Mouse (Mus musculus): ENCODE data around the gene Tra2a. TPM values are rescaled to one million over a fixed set of nuclear protein-coding genes. Genes with fewer than 3 reads are reported as not detected.

The Tra2a gene
- polyA plus RNA-seq, 2 experiments: 16.1 to 61.4 TPM

DNA sequence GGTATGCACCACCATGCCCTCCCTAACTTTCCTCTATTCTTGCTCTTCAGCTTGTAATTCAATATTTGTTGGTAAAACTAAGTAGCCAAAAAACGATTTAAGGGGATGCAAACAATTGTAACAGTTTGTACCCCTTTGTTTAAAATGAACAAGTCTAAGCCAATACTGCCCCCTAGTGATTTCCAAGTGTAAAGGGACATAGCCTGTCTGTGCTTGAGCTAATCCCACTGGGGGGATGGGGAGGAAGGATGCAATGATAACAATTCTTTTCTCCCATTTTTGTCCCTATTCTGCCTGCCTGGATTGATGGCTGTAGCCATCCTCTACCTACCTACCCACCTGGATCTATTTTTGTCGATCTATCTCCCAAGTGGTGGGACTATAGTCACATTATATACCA lies 16.6 kb downstream of the Tra2a start:
- ATAC-seq (ENCODE audit: insufficient read depth) (no peak), DNase-seq (ENCODE audit: low read depth in 3 of 3, low spot score in 3 of 3) (no peak)
- Histone ChIP-seq H3K4me3 (ENCODE audit: insufficient read depth in 1 of 2, low read depth in 2 of 2, low read length in 2 of 2) (no peak overlapping the region), H3K27ac (no peak overlapping the region), H3K27me3 (ENCODE audit: control insufficient read depth, insufficient read depth, low read length) (no peaks in the 10 kb centered on the region), H3K4me2 (ENCODE audit: low read depth) (no peak overlapping the region), H3K9me3 (ENCODE audit: control insufficient read depth, low read length) (no peaks in the 10 kb centered on the region), H3K9ac (replicated peaks) (no peak overlapping the region), H3K36me3 (replicated peaks; ENCODE audit: control insufficient read depth, insufficient read depth, low read depth) (peaks cover 70% of the 10 kb centered on the region), H3K4me1 (replicated peaks; ENCODE audit: control insufficient read depth in 2 of 2, insufficient read depth in 2 of 2, low read length in 1 of 2) (no peaks in the 10 kb centered on the region)
- 46% methylated on average over 2 of the region's 2 CpGs for WGBS (ENCODE audit: insufficient replicate concordance)
- TF ChIP-seq CTCF (IDR thresholded peaks at IDR 0.05; ENCODE audit: low read depth): peak; percentile 70
- TF ChIP-seq EP300 (IDR thresholded peaks at IDR 0.05; ENCODE audit: low read depth): no peak

DNA sequence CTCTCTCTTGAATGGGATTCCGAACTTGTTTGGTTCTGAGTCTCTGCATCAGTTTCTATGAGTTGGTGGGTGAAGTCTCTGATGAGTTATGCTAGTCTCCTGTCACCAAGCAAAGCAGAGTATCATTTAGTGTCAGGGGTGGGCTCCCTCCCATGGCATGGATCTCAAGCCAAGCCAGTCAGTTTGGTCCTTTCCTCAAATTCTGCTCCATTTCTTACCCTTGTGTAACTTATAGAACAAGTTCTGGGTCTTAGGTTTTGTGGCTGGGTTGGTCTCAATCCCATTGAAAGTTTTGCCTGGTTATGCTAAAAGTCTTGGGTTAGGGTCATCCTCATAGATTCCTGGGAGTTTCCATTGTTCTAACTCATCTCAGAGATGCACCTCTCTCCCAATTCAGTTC lies 21.5 kb downstream of the Tra2a start:
- DNase-seq (ENCODE audit: low read depth in 3 of 3, low spot score in 3 of 3) (no peak), ATAC-seq (ENCODE audit: insufficient read depth) (no peak)
- Histone ChIP-seq H3K9ac (replicated peaks) (no peak overlapping the region), H3K9me3 (ENCODE audit: control insufficient read depth, low read length) (no peaks in the 10 kb centered on the region), H3K36me3 (replicated peaks; ENCODE audit: control insufficient read depth, insufficient read depth, low read depth) (peaks cover 34% of the 10 kb centered on the region), H3K27me3 (ENCODE audit: control insufficient read depth, insufficient read depth, low read length) (no peaks in the 10 kb centered on the region), H3K4me3 (ENCODE audit: insufficient read depth in 1 of 2, low read depth in 2 of 2, low read length in 2 of 2) (no peak overlapping the region), H3K4me1 (replicated peaks; ENCODE audit: control insufficient read depth in 2 of 2, insufficient read depth in 2 of 2, low read length in 1 of 2) (no peaks in the 10 kb centered on the region), H3K27ac (no peak overlapping the region), H3K4me2 (ENCODE audit: low read depth) (no peak overlapping the region)
- WGBS (ENCODE audit: insufficient replicate concordance): 94% methylated on average over 1 of the region's 1 CpGs
- TF ChIP-seq EP300 (IDR thresholded peaks at IDR 0.05; ENCODE audit: low read depth): no peak
- no peak for TF ChIP-seq CTCF (IDR thresholded peaks at IDR 0.05; ENCODE audit: low read depth)

DNA sequence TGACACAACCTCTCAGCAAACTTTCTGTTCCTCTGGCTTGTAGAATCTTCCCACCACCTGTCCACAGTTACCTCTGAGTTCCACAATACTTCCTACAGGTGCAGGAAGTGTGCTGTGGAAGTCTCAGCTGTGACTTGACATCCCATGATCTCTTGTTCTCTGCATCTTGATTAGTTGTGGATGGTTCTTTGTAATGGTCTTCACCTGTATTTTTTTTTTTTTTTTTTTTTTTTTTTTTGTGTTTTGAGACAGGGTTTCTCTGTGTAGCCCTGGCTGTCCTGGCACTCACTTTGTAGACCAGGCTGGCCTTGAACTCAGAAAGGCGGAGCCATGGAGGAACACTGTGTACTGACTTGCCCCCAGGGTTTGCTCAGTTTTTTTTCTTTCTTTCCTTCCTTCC lies 22.3 kb downstream of the Tra2a start:
- ATAC-seq (ENCODE audit: insufficient read depth): no peak
- H3K9ac ChIP-seq (replicated peaks): no peak overlapping the region
- TF ChIP-seq EP300 (IDR thresholded peaks at IDR 0.05; ENCODE audit: low read depth): no peak
- TF ChIP-seq CTCF (IDR thresholded peaks at IDR 0.05; ENCODE audit: low read depth): no peak

DNA sequence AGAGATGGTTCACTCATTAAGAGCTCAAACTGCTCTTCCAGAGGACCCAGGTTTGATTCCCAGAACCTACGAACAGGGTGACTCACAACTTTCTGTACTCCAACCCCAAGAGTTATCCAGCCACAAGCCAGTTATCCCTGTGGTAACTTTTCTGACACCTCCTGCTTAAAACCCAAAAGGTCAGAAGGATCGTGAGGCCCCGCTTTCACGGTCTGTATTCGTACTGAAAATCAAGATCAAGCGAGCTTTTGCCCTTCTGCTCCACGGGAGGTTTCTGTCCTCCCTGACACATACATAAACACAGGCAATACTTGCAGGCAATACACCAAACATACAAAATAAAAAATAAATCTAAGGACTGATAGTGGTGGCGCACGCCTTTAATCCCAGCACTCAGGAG lies 27.5 kb downstream of the Tra2a start:
- Histone ChIP-seq H3K4me2 (ENCODE audit: low read depth) (no peak overlapping the region), H3K27ac (no peak overlapping the region), H3K36me3 (replicated peaks; ENCODE audit: control insufficient read depth, insufficient read depth, low read depth) (no peaks in the 10 kb centered on the region), H3K27me3 (ENCODE audit: control insufficient read depth, insufficient read depth, low read length) (no peaks in the 10 kb centered on the region), H3K9me3 (ENCODE audit: control insufficient read depth, low read length) (no peaks in the 10 kb centered on the region), H3K4me1 (replicated peaks; ENCODE audit: control insufficient read depth in 2 of 2, insufficient read depth in 2 of 2, low read length in 1 of 2) (no peaks in the 10 kb centered on the region), H3K4me3 (ENCODE audit: insufficient read depth in 1 of 2, low read depth in 2 of 2, low read length in 2 of 2) (no peak overlapping the region), H3K9ac (replicated peaks) (no peak overlapping the region)
- peak; percentile 86 to 94 (median 86) for DNase-seq (ENCODE audit: low read depth in 3 of 3, low spot score in 3 of 3)
- peak; percentile 100 for ATAC-seq (ENCODE audit: insufficient read depth)
- TF ChIP-seq CTCF (IDR thresholded peaks at IDR 0.05; ENCODE audit: low read depth): no peak
- TF ChIP-seq EP300 (IDR thresholded peaks at IDR 0.05; ENCODE audit: low read depth): no peak
- 40% methylated on average over 9 of the region's 9 CpGs for WGBS (ENCODE audit: insufficient replicate concordance)

More for the DNA sequence above, 22.3 kb downstream of the Tra2a start:
- 86% methylated on average over 1 of the region's 1 CpGs for WGBS (ENCODE audit: insufficient replicate concordance)
- H3K9me3 ChIP-seq (ENCODE audit: control insufficient read depth, low read length): no peaks in the 10 kb centered on the region
- H3K36me3 ChIP-seq (replicated peaks; ENCODE audit: control insufficient read depth, insufficient read depth, low read depth): peaks cover 27% of the 10 kb centered on the region
- H3K27me3 ChIP-seq (ENCODE audit: control insufficient read depth, insufficient read depth, low read length): no peaks in the 10 kb centered on the region
- no peak overlapping the region for H3K4me2 ChIP-seq (ENCODE audit: low read depth)
- H3K4me1 ChIP-seq (replicated peaks; ENCODE audit: control insufficient read depth in 2 of 2, insufficient read depth in 2 of 2, low read length in 1 of 2): no peaks in the 10 kb centered on the region
- no peak for DNase-seq (ENCODE audit: low read depth in 3 of 3, low spot score in 3 of 3)
- H3K27ac ChIP-seq: no peak overlapping the region
- H3K4me3 ChIP-seq (ENCODE audit: insufficient read depth in 1 of 2, low read depth in 2 of 2, low read length in 2 of 2): no peak overlapping the region

DNA sequence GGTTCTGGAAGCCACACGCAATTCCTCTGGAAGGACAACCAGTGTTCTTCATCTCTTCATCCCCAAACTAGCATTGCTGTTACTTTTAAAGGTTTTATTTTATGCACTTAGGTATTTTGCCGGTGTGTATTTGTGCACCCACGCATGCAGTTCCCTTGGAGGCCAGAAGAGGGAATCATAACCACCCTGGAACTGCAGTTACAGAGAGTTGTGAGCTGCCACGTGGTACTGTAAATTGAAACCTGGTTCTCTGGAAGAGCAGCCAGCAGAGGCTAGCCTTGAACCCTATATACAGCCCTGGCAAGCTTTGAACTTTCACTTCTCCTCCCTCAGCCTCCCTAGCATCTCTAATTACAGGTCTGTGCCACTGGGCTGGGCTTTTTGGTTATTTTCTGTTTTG lies 30.5 kb downstream of the Tra2a start:
- Histone ChIP-seq H3K36me3 (replicated peaks; ENCODE audit: control insufficient read depth, insufficient read depth, low read depth) (no peaks in the 10 kb centered on the region), H3K4me2 (ENCODE audit: low read depth) (no peak overlapping the region), H3K27me3 (ENCODE audit: control insufficient read depth, insufficient read depth, low read length) (no peaks in the 10 kb centered on the region), H3K9me3 (ENCODE audit: control insufficient read depth, low read length) (no peaks in the 10 kb centered on the region), H3K27ac (no peak overlapping the region), H3K9ac (replicated peaks) (no peak overlapping the region), H3K4me3 (ENCODE audit: insufficient read depth in 1 of 2, low read depth in 2 of 2, low read length in 2 of 2) (no peak overlapping the region), H3K4me1 (replicated peaks; ENCODE audit: control insufficient read depth in 2 of 2, insufficient read depth in 2 of 2, low read length in 1 of 2) (no peaks in the 10 kb centered on the region)
- TF ChIP-seq CTCF (IDR thresholded peaks at IDR 0.05; ENCODE audit: low read depth) (peak; percentile 77), EP300 (IDR thresholded peaks at IDR 0.05; ENCODE audit: low read depth) (no peak)
- no peak for DNase-seq (ENCODE audit: low read depth in 3 of 3, low spot score in 3 of 3)
- 47% methylated on average over 4 of the region's 4 CpGs for WGBS (ENCODE audit: insufficient replicate concordance)
- no peak for ATAC-seq (ENCODE audit: insufficient read depth)
